ENCODE assay signal across 12 mouse cellular contexts in the genomic region with DNA sequence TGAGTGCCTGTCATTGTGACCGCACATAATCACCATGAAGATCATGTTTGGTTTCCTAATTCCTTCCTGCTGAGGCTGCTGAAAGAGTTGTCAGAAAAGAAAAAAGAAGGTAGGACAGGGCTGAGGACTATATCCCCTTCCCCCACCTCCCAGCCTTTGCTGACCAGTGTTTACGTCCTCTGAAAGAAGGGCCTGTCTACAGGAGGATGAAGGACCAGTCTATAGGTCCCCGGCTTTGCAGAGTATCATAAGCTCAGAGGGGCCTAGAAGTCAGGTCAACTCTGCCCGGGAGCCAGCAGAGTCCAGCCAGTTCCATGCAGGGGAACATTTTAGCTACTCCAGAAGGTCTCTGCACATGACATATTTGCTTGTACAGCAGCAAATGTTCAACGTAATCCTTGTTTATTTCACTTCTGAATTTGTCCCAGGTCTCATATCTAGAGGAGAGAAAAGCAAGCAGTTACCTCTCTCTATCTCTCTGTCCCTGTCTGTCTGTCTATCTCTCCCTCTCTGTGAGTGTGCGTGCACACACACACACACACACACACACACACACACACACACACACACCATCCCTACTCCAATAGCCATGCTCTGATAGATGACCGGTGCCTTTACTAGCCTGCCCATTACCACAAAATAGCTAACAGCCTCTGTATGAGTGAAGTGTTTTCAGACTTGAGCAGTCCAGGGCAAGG. TPM values are rescaled to one million over a fixed set of nuclear protein-coding genes. Genes with fewer than 3 reads are reported as not detected.
DNase-seq lines count a peak whose midpoint lies in the region; ATAC-seq and TF ChIP-seq lines count a peak whose summit lies in the region.
"Had no signal": no experiment of that assay in that cellular context is flagged by ENCODE, and none has a peak within 500 bp of the region (broad histone marks: within the 10 kb centered on the region; RNA-seq: fewer than 3 reads in every experiment).

No protein-coding gene starts in this region.

- 0 out of 2 replicates have a peak overlapping the region, but pooled peaks have one; percentile 18 for H3K27ac ChIP-seq in heart, embryonic 12.5 days (ENCODE audit: poor library complexity, severe bottlenecking)
- no peak overlapping the region for H3K27ac ChIP-seq in heart, adult 2 months
- peak overlapping the region; percentile 26; the same call in 1 of the 2 replicates for H3K27ac ChIP-seq in spleen, adult 2 months (ENCODE audit: insufficient read depth, low read length)
- H3K27ac ChIP-seq in liver, embryonic 11.5 days (ENCODE audit: low read depth, low read length) = peak overlapping the region; percentile 96
- H3K27ac ChIP-seq in midbrain, embryonic 14.5 days (replicated peaks; ENCODE audit: low read depth, low read length) = no peak overlapping the region
- H3K27ac ChIP-seq: kidney, postnatal 0 days had no signal

- TF ChIP-seq EP300 in heart, adult 2 months (IDR thresholded peaks at IDR 0.05; ENCODE audit: insufficient read depth, low read depth, low read length) = no peak

- peak; percentile 56 for ATAC-seq in heart, embryonic 12.5 days (ENCODE audit: insufficient number of reproducible peaks, low FRiP score)
- ATAC-seq in liver, embryonic 11.5 days (replicated peaks; ENCODE audit: low FRiP score) = peak; percentile 63
- ATAC-seq in midbrain, embryonic 14.5 days (ENCODE audit: low FRiP score, low TSS enrichment) = no peak
- no peak for ATAC-seq in frontal cortex, adult (ENCODE audit: low TSS enrichment)
- ATAC-seq: forebrain, postnatal 0 days had no signal

- intact Hi-C loops in heart, adult 2 months (cut with DNase I) = no loop called here

- no peak overlapping the region for H3K9ac ChIP-seq in heart, embryonic 12.5 days
- no peak overlapping the region for H3K9ac ChIP-seq in heart, adult 2 months (ENCODE audit: low read depth, low read length)
- peak overlapping the region; percentile 54 for H3K9ac ChIP-seq in liver, embryonic 11.5 days (ENCODE audit: low read depth, low read length)
- H3K9ac ChIP-seq in midbrain, embryonic 14.5 days (replicated peaks; ENCODE audit: low read length) = no peak overlapping the region
- H3K9ac ChIP-seq: forebrain, postnatal 0 days had no signal

- WGBS in heart, embryonic 12.5 days = 64% methylated on average over 7 of the region's 7 CpGs
- 67% methylated on average over 7 of the region's 7 CpGs for WGBS in heart, adult 2 months
- 79% methylated on average over 7 of the region's 7 CpGs for WGBS in spleen, adult 2 months
- 37% methylated on average over 7 of the region's 7 CpGs for WGBS in liver, embryonic 11.5 days
- WGBS in midbrain, embryonic 14.5 days = 46% methylated on average over 7 of the region's 7 CpGs

- peaks cover 1% of the 10 kb centered on the region; the same call in 1 of the 2 replicates for H3K79me2 ChIP-seq in heart, adult 2 months (replicated peaks; ENCODE audit: control insufficient read depth, insufficient read depth, low read length)

- peaks cover 62% of the 10 kb centered on the region for H3K4me1 ChIP-seq in heart, embryonic 12.5 days (replicated peaks)
- peaks cover 14% of the 10 kb centered on the region for H3K4me1 ChIP-seq in heart, adult 2 months (ENCODE audit: control insufficient read depth, insufficient read depth, low read length)
- H3K4me1 ChIP-seq in spleen, adult 2 months (ENCODE audit: control insufficient read depth, insufficient read depth, insufficient read length) = no peaks in the 10 kb centered on the region
- H3K4me1 ChIP-seq in liver, embryonic 11.5 days (replicated peaks; ENCODE audit: control insufficient read depth, insufficient read depth, low read length) = peaks cover 52% of the 10 kb centered on the region
- H3K4me1 ChIP-seq in midbrain, embryonic 14.5 days (ENCODE audit: control insufficient read depth, insufficient read depth, low read length) = peaks cover 15% of the 10 kb centered on the region

- H3K36me3 ChIP-seq in heart, embryonic 12.5 days = no peaks in the 10 kb centered on the region
- H3K36me3 ChIP-seq in heart, adult 2 months (ENCODE audit: control insufficient read depth, insufficient read depth, low read length) = peaks cover 6% of the 10 kb centered on the region
- H3K36me3 ChIP-seq in spleen, adult 2 months (ENCODE audit: control insufficient read depth, insufficient read depth, low read length) = no peaks in the 10 kb centered on the region
- no peaks in the 10 kb centered on the region for H3K36me3 ChIP-seq in liver, embryonic 11.5 days (ENCODE audit: control insufficient read depth, insufficient read depth, low read length)
- H3K36me3 ChIP-seq in midbrain, embryonic 14.5 days (ENCODE audit: control insufficient read depth, insufficient read depth, low read length) = no peaks in the 10 kb centered on the region

- no peak for DNase-seq in heart, adult 2 months
- DNase-seq in spleen, adult 2 months (ENCODE audit: low read depth in 1 of 2, low spot score in 2 of 2) = no peak
- DNase-seq in spleen, postnatal 36 days (ENCODE audit: low spot score in 2 of 2) = no peak
- DNase-seq in liver, embryonic 11.5 days (ENCODE audit: low spot score) = no peak
- peak; percentile 23 for DNase-seq in midbrain, embryonic 14.5 days
- no peak for DNase-seq in gastrocnemius, postnatal 4 days (ENCODE audit: low spot score in 2 of 2)
- DNase-seq: forebrain, postnatal 0 days; lung, adult 2 months; right cerebral cortex, postnatal 25 days had no signal

- no peak for TF ChIP-seq CTCF in heart, adult 2 months (IDR thresholded peaks at IDR 0.05)
- TF ChIP-seq CTCF in spleen, adult 2 months (IDR thresholded peaks at IDR 0.05; ENCODE audit: extremely low read depth, insufficient read depth, insufficient read length, insufficient replicate concordance) = no peak

- no peak overlapping the region for H3K4me3 ChIP-seq in heart, embryonic 12.5 days
- H3K4me3 ChIP-seq in heart, adult 2 months = no peak overlapping the region
- H3K4me3 ChIP-seq in spleen, adult 2 months (ENCODE audit: extremely low read depth, insufficient read depth, insufficient read length) = no peak overlapping the region
- no peak overlapping the region; the same call in 1 of the 2 replicates for H3K4me3 ChIP-seq in liver, embryonic 11.5 days (ENCODE audit: low read depth, low read length)
- H3K4me3 ChIP-seq in midbrain, embryonic 14.5 days (replicated peaks; ENCODE audit: low read depth, low read length) = no peak overlapping the region

- H3K9me3 ChIP-seq in heart, embryonic 12.5 days (replicated peaks) = no peaks in the 10 kb centered on the region
- no peaks in the 10 kb centered on the region for H3K9me3 ChIP-seq in liver, embryonic 11.5 days (ENCODE audit: control insufficient read depth, low read length)
- H3K9me3 ChIP-seq in midbrain, embryonic 14.5 days (ENCODE audit: control insufficient read depth, low read length) = no peaks in the 10 kb centered on the region

- H3K4me2 ChIP-seq in heart, embryonic 12.5 days = no peak overlapping the region
- peak overlapping the region; percentile 59 for H3K4me2 ChIP-seq in liver, embryonic 11.5 days
- no peak overlapping the region for H3K4me2 ChIP-seq in midbrain, embryonic 14.5 days (ENCODE audit: low read length)

- no peak for TF ChIP-seq POLR2A in heart, adult 2 months (IDR thresholded peaks at IDR 0.05; ENCODE audit: insufficient read depth, low read depth, low read length)
- TF ChIP-seq POLR2A in spleen, adult 2 months (IDR thresholded peaks at IDR 0.05; ENCODE audit: low read depth, low read length) = no peak

- H3K27me3 ChIP-seq in heart, embryonic 12.5 days (replicated peaks) = no peaks in the 10 kb centered on the region
- no peaks in the 10 kb centered on the region for H3K27me3 ChIP-seq in heart, adult 2 months (ENCODE audit: control insufficient read depth, insufficient read depth, low read length)
- no peaks in the 10 kb centered on the region for H3K27me3 ChIP-seq in spleen, adult 2 months (ENCODE audit: control insufficient read depth, insufficient read depth, low read length)
- H3K27me3 ChIP-seq in liver, embryonic 11.5 days (replicated peaks; ENCODE audit: control insufficient read depth, insufficient read depth, low read length) = no peaks in the 10 kb centered on the region
- no peaks in the 10 kb centered on the region for H3K27me3 ChIP-seq in midbrain, embryonic 14.5 days (ENCODE audit: control insufficient read depth, insufficient read depth, low read length)

RNA-seq across cellular contexts. Expression of a gene that starts 31.0 kb away (rescaled TPM):
- polyA plus RNA-seq in heart, embryonic 12.5 days (2016; fragmentation: Nextera tagmentation; extraction: Ambion mirVana) = 12.6 and 14.7 TPM in 2 replicates
- total RNA-seq in heart, adult 2 months (2021) = 100 to 1,000 TPM; 196 to 225 TPM
- polyA plus RNA-seq in heart, adult 2 months (2012; rRNA removed) = 176 and 318 TPM in 2 replicates
- polyA plus RNA-seq in spleen, adult 2 months (2012; rRNA removed) = 20.2 and 25.2 TPM in 2 replicates
- polyA plus RNA-seq in liver, embryonic 11.5 days (2014; fragmentation: Nextera tagmentation; extraction: Ambion mirVana) = 13.1 and 14.6 TPM in 2 replicates
- polyA plus RNA-seq in midbrain, embryonic 14.5 days (2014; fragmentation: Nextera tagmentation; extraction: Ambion mirVana) = 15.0 and 15.9 TPM in 2 replicates
- 10 to 100 TPM; 21.5 to 26.0 TPM for total RNA-seq in gastrocnemius, postnatal 4 days (2021)

Comparison
In these comparisons a context has a peak if more than half of its experiments do, and no peak if none do; other contexts are left out.
1. H3K27ac ChIP-seq: peak in heart, embryonic 12.5 days (single experiment), spleen, adult 2 months (single experiment) and liver, embryonic 11.5 days (single experiment); none in heart, adult 2 months (single experiment) and midbrain, embryonic 14.5 days (single experiment).
2. ATAC-seq: peak in heart, embryonic 12.5 days (single experiment) and liver, embryonic 11.5 days (single experiment); none in midbrain, embryonic 14.5 days (single experiment) and frontal cortex, adult (single experiment).